Mouse (Mus musculus) stomach, embryonic 16.5 days (tissue): ENCODE results near the gene Ppif. TPM values are rescaled to one million over a fixed set of nuclear protein-coding genes. Genes with fewer than 3 reads are reported as not detected.

Experiments used
- ATAC-seq: fragments of 200-750 bp; cut with Nextera tagmentation; 2 replicates; pipeline ENCODE4 v1.8.0; 2017; ENCODE audit warnings: moderate number of reproducible peaks, moderate TSS enrichment; ENCODE audit not compliant: insufficient read depth, low FRiP score
- H3K27ac ChIP-seq: fragments of 300-500 bp; sonication (generic); 2 replicates; pipeline ENCODE4 v1.5.1; 2014; ENCODE audit warnings: low read length
- H3K27me3 ChIP-seq: fragments of 300-500 bp; sonication (generic); 2 replicates; pipeline ENCODE4 v1.6.1; 2014; ENCODE audit warnings: low read length, control low read depth, mixed read lengths; ENCODE audit not compliant: control insufficient read depth, insufficient read depth
- H3K36me3 ChIP-seq: fragments of 300-500 bp; sonication (generic); 2 replicates; pipeline ENCODE4 v1.6.1; 2014; ENCODE audit warnings: low read length; ENCODE audit not compliant: control insufficient read depth, insufficient read depth
- H3K4me1 ChIP-seq: fragments of 300-500 bp; sonication (generic); 2 replicates; pipeline ENCODE4 v1.6.1; 2014; ENCODE audit warnings: low read length, control low read depth, mixed read lengths; ENCODE audit not compliant: control insufficient read depth, insufficient read depth
- H3K4me2 ChIP-seq: fragments of 300-500 bp; sonication (generic); 2 replicates; pipeline ENCODE4 v1.6.1; 2014; ENCODE audit warnings: low read depth, low read length, mixed read lengths
- H3K4me3 ChIP-seq: fragments of 300-500 bp; sonication (generic); replicated peaks from 2 replicates; pipeline ENCODE4 v1.5.1; 2014; ENCODE audit warnings: mild to moderate bottlenecking, low read length
- H3K9ac ChIP-seq: fragments of 300-500 bp; sonication (generic); 2 replicates; pipeline ENCODE4 v1.6.1; 2014; ENCODE audit warnings: low read length
- H3K9me3 ChIP-seq: fragments of 300-500 bp; sonication (generic); replicated peaks from 2 replicates; pipeline ENCODE4 v1.6.1; 2016; ENCODE audit warnings: low read length, control low read depth; ENCODE audit not compliant: control insufficient read depth
- WGBS: fragments of 180-500 bp; shearing (Covaris S2); extraction: QIAGEN DNeasy Blood & Tissue Kit; methylation state at CpG from one replicate; pipeline ENCODE4 v1.1.7; 2014; 5-methylcytosine and 5-hydroxymethylcytosine counted together
- polyA plus RNA-seq: library from polyadenylated mRNA; unstranded; fragments of >200 nt; fragmentation: Nextera tagmentation; extraction: Ambion mirVana; gene quantifications from 2 replicates; pipeline ENCODE4 v1.2.1, GENCODE M21; 2015

The Ppif gene
- polyA plus RNA-seq, 1 experiment from 2014 or later, result 47.7 TPM

DNA sequence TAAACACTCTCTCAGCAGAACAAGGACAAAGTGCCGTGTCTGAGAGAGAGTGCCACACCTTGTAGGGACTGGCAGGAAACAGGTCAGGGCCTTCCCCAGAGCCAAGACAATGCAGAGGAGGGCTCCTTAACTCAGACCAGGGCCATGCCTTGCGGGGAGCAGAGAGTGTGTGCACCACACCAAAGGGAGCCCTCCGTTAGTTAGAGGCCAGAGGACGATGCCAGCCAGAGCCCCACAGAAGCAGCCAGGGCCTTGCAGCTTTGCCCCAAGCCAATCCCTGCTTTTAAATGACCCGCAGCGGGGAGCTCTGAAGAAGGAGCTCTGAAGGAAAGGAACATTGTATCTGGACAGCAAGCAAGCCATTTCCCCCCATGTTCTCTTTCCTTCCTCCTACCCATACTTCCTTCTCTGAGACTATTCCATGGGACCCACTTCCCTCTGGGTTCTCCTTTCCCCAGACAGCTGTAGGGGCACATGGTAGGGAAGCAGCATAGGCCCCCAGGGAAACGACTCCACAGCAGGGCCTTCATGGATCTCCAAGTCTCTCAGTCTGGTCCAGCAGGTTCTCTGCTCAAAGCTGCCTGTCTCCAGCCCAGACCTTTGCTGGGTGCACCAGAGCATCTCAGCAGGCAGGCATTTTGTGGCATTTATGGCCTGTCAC lies 30.2 kb upstream of the Ppif start:
- H3K9ac ChIP-seq, result no peak overlapping the region
- 77% methylated on average over 7 of the region's 7 CpGs for WGBS
- H3K27ac ChIP-seq, result no peak overlapping the region
- H3K36me3 ChIP-seq, result peaks cover 44% of the 10 kb centered on the region
- no peak overlapping the region for H3K4me3 ChIP-seq
- no peaks in the 10 kb centered on the region for H3K9me3 ChIP-seq
- H3K4me1 ChIP-seq, result 0 out of 2 replicates have a peak, but pooled peaks cover 3% of the 10 kb centered on the region
- no peaks in the 10 kb centered on the region for H3K27me3 ChIP-seq
- H3K4me2 ChIP-seq, result no peak overlapping the region
- ATAC-seq, result no peak

DNA sequence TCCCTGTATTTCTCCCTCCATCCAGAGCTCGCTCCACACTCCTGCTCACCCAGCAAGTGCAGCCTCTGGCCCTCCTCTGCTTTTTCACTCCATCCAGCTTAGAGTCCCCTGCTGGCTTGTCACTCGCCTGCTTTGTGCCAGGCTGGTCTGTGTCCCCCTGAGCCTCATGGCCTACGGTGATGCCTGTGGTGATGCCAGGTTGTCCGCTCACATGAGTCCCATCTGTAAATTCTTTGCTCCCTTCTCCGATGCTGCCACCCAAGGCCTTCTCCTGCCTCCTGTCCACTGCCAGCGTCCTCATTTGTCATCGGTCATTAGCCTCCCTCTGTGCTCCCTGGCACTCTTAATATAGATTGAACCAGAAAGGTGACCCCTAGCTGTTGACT lies 29.7 kb upstream of the Ppif start:
- ATAC-seq, result no peak
- no peak overlapping the region for H3K27ac ChIP-seq
- H3K4me3 ChIP-seq, result no peak overlapping the region
- H3K4me2 ChIP-seq, result no peak overlapping the region
- no peaks in the 10 kb centered on the region for H3K27me3 ChIP-seq
- peaks cover 39% of the 10 kb centered on the region for H3K36me3 ChIP-seq
- no peak overlapping the region for H3K9ac ChIP-seq
- 73% methylated on average over 7 of the region's 7 CpGs for WGBS
- 0 out of 2 replicates have a peak, but pooled peaks cover 3% of the 10 kb centered on the region for H3K4me1 ChIP-seq
- H3K9me3 ChIP-seq, result no peaks in the 10 kb centered on the region

DNA sequence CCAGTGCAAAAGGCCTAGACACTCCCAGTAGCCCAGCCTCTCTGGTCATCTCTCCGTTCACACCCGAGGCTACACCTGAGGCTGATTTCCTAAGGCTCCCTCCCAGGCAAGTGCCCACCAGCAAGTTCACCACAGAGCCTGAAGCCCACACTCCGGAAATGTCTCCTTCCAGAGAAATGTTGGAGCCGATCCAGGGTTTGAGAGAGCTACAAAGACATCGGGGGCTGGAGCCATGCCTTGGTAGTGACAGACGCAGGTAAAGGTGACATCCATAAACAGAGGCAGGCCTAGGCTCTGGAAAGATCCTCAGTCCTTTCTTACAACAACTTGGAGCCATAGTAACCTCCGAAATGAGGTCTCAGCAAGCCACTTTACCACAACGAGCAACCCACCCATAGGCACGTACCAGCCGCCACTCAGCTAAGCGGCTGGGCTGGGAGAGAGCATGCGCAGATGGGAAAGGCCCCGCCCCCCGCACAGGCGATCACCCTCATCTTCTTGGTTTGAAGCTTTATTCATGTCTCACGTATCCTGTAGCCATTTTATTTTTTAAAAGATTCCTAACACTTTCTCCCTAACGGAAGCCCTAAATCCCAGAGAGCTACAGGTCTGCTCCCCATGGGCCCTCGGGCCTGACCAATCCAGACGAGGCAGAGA lies 28.5 kb upstream of the Ppif start:
- Histone ChIP-seq H3K27ac (no peak overlapping the region), H3K4me2 (no peak overlapping the region), H3K27me3 (no peaks in the 10 kb centered on the region), H3K9ac (0 out of 2 replicates have a peak overlapping the region, but pooled peaks have one; percentile 26), H3K9me3 (no peaks in the 10 kb centered on the region), H3K36me3 (peaks cover 32% of the 10 kb centered on the region), H3K4me3 (no peak overlapping the region), H3K4me1 (0 out of 2 replicates have a peak, but pooled peaks cover 3% of the 10 kb centered on the region)
- ATAC-seq, result no peak
- WGBS, result 74% methylated on average over 19 of the region's 19 CpGs

DNA sequence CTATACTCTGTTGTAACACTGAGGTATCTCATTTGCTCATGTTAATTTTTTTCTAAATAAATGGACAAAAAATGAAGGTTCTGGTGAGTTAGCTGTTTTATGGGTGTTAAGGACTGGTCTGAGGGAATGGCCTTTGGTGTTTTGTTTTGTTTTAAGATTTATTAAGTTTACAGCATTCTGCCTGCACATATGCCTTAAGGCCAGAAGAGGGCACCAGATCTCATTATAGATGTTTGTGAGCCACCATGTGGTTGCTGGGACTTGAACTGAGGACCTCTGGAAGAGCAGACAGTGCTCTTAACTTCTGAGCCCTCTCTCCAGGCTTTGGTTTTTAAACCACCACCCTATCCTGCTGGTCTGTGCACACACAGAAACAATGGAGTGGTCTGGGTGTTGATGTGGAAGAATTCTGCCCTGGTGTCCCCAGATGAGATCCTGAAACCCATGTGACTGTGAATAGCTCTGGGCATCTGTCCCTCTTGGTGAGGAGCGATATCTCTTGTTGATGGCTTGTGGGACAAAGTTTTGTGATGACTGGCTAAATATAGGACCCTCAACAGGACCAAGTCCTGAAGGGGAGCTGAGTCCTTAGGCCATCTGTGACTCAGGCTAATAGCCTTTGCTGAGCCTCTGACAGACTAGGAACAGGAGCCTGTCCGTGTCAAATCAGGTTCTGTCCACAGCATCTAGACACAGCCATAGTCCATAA lies 27.1 kb upstream of the Ppif start:
- 82% methylated on average over 2 of the region's 2 CpGs for WGBS
- no peak overlapping the region for H3K27ac ChIP-seq
- no peaks in the 10 kb centered on the region for H3K27me3 ChIP-seq
- H3K4me2 ChIP-seq, result no peak overlapping the region
- 0 out of 2 replicates have a peak, but pooled peaks cover 3% of the 10 kb centered on the region for H3K4me1 ChIP-seq
- H3K4me3 ChIP-seq, result no peak overlapping the region
- ATAC-seq, result no peak
- peaks cover 24% of the 10 kb centered on the region for H3K36me3 ChIP-seq
- H3K9ac ChIP-seq, result no peak overlapping the region
- no peaks in the 10 kb centered on the region for H3K9me3 ChIP-seq

DNA sequence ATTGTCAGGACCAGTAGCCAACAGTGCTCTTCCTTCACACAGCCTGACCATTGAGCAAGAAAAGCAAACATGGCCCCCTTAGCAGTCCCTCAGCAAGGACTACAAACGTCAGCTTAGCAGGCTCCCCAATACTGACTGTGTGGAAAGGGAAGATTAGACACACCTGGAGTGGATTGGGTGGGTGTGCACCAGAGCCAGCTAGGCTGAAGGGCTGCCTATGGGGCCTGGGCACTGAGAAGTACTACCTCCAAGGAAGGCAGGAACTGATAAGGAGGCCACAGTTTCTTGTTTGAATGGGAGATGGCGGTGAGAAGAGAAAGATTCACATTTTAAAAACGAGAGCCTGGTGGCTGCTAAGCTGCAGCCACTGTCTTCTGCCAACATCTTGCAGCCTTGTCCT lies 26.4 kb upstream of the Ppif start:
- 49% methylated on average over 3 of the region's 3 CpGs for WGBS
- no peaks in the 10 kb centered on the region for H3K9me3 ChIP-seq
- no peak overlapping the region for H3K4me3 ChIP-seq
- 0 out of 2 replicates have a peak, but pooled peaks cover 3% of the 10 kb centered on the region for H3K4me1 ChIP-seq
- ATAC-seq, result no peak
- no peak overlapping the region for H3K27ac ChIP-seq
- no peak overlapping the region for H3K9ac ChIP-seq
- H3K36me3 ChIP-seq, result peaks cover 20% of the 10 kb centered on the region
- no peak overlapping the region for H3K4me2 ChIP-seq
- no peaks in the 10 kb centered on the region for H3K27me3 ChIP-seq

DNA sequence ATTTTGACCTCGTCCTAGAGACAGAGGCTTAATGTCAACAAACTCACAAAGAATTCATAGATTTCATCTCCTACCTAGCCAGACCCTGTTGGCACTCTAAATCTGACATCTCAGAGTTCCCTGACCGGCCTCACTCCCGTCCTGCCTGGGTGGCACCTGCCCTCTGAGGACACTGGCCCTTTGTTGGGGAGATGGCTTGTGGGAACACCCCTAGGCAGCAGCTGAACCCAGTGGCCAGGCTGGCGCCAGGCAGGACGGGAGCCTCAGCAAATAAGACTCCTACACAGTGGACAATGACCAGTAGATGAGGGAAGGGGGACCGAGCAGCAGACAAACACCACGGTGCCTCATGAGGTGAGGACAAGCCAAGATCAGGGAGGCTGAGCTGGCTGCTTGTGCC lies 14.3 kb upstream of the Ppif start:
- Histone ChIP-seq H3K9ac (no peak overlapping the region), H3K9me3 (no peaks in the 10 kb centered on the region), H3K4me1 (0 out of 2 replicates have a peak, but pooled peaks cover 2% of the 10 kb centered on the region), H3K4me3 (no peak overlapping the region), H3K36me3 (no peaks in the 10 kb centered on the region), H3K27ac (no peak overlapping the region), H3K4me2 (no peak overlapping the region), H3K27me3 (no peaks in the 10 kb centered on the region)
- 45% methylated on average over 7 of the region's 7 CpGs for WGBS
- ATAC-seq, result no peak

DNA sequence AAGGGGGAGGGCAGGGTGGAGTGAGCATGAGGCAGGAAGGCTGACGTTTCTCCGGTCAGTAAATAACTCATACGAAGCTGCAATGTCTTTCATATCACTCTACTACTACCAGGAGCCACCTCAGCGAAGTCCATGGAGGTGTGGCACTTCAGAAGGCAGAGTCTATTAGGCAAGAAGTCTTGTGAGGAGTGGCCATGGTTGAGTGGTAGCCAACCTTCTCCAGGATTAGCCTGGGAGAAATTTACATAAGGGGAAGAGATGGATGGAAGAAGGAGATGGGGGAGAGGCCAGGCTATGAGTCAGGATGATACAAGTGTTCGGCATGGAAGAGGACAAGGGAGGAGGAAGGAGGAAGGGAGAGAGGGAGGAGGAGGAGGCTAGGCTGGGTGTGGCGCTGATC lies 11.9 kb upstream of the Ppif start:
- no peak for ATAC-seq
- Histone ChIP-seq H3K4me3 (no peak overlapping the region), H3K27ac (no peak overlapping the region), H3K4me1 (peaks cover 11% of the 10 kb centered on the region), H3K4me2 (no peak overlapping the region), H3K27me3 (no peaks in the 10 kb centered on the region), H3K9ac (no peak overlapping the region), H3K36me3 (no peaks in the 10 kb centered on the region), H3K9me3 (no peaks in the 10 kb centered on the region)
- WGBS, result 58% methylated on average over 6 of the region's 6 CpGs

DNA sequence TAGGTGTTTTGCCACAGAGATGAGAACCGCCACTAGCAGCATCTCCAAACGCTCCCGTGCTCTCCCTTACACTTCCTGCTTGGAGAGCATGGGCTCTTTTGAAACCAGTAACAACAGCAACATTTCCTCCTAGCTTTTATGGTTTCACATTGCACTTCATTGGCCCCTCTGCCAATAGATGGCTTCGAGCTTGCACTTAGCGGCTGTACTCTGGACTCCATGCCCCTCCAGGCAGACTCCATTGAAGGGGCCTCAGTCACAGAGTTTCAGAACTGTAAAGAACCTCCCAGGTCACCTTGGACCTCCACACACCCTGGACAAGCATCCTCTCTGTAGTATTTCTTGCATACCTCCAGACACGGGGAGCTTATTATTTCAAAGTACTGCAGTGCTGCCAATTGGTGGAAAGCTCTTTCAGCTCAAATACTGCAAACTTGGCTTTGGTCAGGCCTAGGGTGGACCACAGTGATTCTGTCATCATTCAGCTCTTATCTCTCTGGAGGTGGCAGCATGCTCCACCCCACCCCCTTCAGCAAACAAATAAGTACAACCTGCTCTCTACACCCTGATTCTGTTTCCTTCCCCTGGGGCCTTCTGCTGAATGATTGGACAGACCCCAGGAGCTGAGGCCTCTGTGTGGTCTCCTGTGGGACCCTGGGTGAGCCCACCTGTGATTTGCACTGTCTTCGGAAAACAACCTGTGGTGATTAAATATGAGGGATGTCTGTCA lies 7.6 kb upstream of the Ppif start:
- Histone ChIP-seq H3K4me1 (peaks cover 21% of the 10 kb centered on the region), H3K36me3 (no peaks in the 10 kb centered on the region), H3K9ac (peak overlapping the region; percentile 11; the same call in 1 of the 2 replicates), H3K4me3 (no peak overlapping the region), H3K9me3 (no peaks in the 10 kb centered on the region), H3K27me3 (no peaks in the 10 kb centered on the region), H3K4me2 (no peak overlapping the region), H3K27ac (peak overlapping the region; percentile 92)
- ATAC-seq, result peak; percentile 65; the same call in 1 of the 2 replicates
- 45% methylated on average over 7 of the region's 7 CpGs for WGBS
